Mouse (Mus musculus) C2C12 (cell line): ENCODE results near the gene Dedd2. TPM values are rescaled to one million over a fixed set of nuclear protein-coding genes. Genes with fewer than 3 reads are reported as not detected.

Source experiments
- H3K27me3 ChIP-seq: one replicate; pipeline ENCODE4 v1.6.1; 2011; ENCODE audit not compliant: control insufficient read depth, insufficient read depth, insufficient read length
- H3K36me3 ChIP-seq: one replicate; pipeline ENCODE4 v1.6.1; 2011; ENCODE audit not compliant: control insufficient read depth, insufficient read depth
- H3K4me3 ChIP-seq: one replicate; pipeline ENCODE4 v1.5.1; 2011; ENCODE audit warnings: mild to moderate bottlenecking, control low read depth; ENCODE audit not compliant: poor library complexity, insufficient read depth, severe bottlenecking
- H3K79me2 ChIP-seq: one replicate; pipeline ENCODE4 v1.6.1; 2011; ENCODE audit not compliant: control insufficient read depth, insufficient read depth
- H3K79me3 ChIP-seq: one replicate; pipeline ENCODE4 v1.6.1; 2011; ENCODE audit warnings: low read depth, control low read depth
- H3ac ChIP-seq: one replicate; pipeline ENCODE3; 2011; ENCODE audit warnings: low read depth; ENCODE audit not compliant: control insufficient read depth, insufficient read length
- CEBPB ChIP-seq: IDR thresholded peaks from one replicate; pipeline ENCODE4 v1.6.1; 2011; ENCODE audit warnings: low read depth, mild to moderate bottlenecking, control low read depth, moderate library complexity
- CTCF ChIP-seq: IDR thresholded peaks from one replicate; pipeline ENCODE4 v1.5.1; 2011; ENCODE audit not compliant: control insufficient read depth, insufficient read depth, insufficient read length
- FOSL1 ChIP-seq: IDR thresholded peaks from one replicate; pipeline ENCODE4 v1.8.0; 2011; ENCODE audit warnings: mild to moderate bottlenecking, low read length; ENCODE audit not compliant: poor library complexity, insufficient read depth, severe bottlenecking
- MAX ChIP-seq: IDR thresholded peaks from one replicate; pipeline ENCODE4 v1.6.1; 2011; ENCODE audit warnings: mild to moderate bottlenecking, control low read depth
- MYOD1 ChIP-seq: IDR thresholded peaks from one replicate; pipeline ENCODE4 v1.6.1; 2011; ENCODE audit warnings: low read depth; ENCODE audit not compliant: control insufficient read depth, insufficient read length
- MYOG ChIP-seq: IDR thresholded peaks from one replicate; pipeline ENCODE4 v1.6.1; 2011; ENCODE audit not compliant: control insufficient read depth, insufficient read length; ENCODE audit errors: extremely low read depth
- USF1 ChIP-seq: IDR thresholded peaks from one replicate; pipeline ENCODE4 v1.6.1; 2011; ENCODE audit warnings: low read depth, mild to moderate bottlenecking, control low read depth, moderate library complexity
- microRNA-seq: library from miRNA; unstranded; fragments of <30 nt; microRNA quantifications from one replicate; pipeline ENCODE4, GENCODE M21; 2019; ENCODE audit warnings: borderline microRNAs expressed
- polyA plus RNA-seq: library from polyadenylated mRNA; unstranded; fragments of >200 nt; fragmentation: generic; extraction: Trizol; gene quantifications from one replicate; pipeline ENCODE4 v1.2.1, GENCODE M21; 2012; ENCODE audit warnings: missing spikeins

Dedd2 gene
- polyA plus RNA-seq, 1 experiment = 5.3 TPM

DNA sequence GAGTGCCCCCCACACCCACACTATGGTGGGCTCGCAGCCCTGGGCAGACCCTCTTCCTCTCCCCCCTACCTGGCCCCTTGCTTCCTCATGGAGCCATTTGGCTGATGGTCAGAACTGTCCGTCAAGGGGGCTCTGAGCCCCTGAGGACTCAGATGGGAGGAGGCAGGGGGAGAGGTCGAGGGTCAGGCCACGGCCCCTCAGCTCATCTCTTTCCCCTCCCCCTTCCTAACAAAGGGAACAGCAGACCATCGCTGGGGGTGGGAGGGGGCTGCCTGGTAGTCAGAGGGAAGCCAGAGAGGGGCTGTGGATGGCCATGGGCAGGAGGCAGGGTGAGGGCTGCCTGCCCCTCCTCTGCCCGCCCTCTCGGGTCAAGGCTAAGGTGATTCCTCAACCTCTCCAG lies 69.4 kb downstream of the Dedd2 start:
- Histone ChIP-seq H3K4me3 (no peak overlapping the region), H3K36me3 (no peaks in the 10 kb centered on the region), H3K79me2 (no peaks in the 10 kb centered on the region), H3ac (no peak overlapping the region), H3K27me3 (peaks cover 41% of the 10 kb centered on the region), H3K79me3 (no peaks in the 10 kb centered on the region)
- TF ChIP-seq CTCF = no peak
- no peak for TF ChIP-seq MAX
- no peak for TF ChIP-seq USF1
- no peak for TF ChIP-seq MYOG
- no peak for TF ChIP-seq CEBPB
- no peak for TF ChIP-seq FOSL1
- no peak for TF ChIP-seq MYOD1

DNA sequence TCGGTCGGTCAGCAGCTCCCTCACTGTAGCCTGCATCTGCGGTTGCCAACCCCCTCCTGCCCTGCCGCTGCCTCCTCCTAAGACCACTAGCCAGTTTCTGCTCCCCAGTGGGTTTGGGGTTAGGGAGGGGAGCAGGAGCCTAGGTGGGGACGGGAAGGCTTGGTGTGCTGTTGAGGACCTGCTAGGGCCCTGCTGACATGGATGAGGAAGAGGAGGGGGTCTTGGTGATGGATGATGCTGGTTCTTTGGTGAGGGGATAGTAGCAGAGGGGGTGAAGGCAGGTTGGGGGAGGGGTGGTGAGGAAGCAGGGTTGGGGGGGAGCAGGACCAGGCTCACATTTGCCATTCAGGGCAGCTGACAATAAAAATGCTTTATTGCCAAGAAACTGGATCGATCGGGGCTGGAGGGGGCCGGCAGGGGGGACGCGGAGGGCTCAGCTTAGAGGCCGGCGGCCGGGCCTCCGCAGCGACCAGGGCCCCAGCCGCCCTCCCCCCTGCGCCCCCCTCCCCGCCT lies 70.2 kb downstream of the Dedd2 start:
- no peaks in the 10 kb centered on the region for H3K79me3 ChIP-seq
- no peak overlapping the region for H3K4me3 ChIP-seq
- no peak overlapping the region for H3ac ChIP-seq
- H3K36me3 ChIP-seq = no peaks in the 10 kb centered on the region
- no peaks in the 10 kb centered on the region for H3K79me2 ChIP-seq
- H3K27me3 ChIP-seq = peaks cover 41% of the 10 kb centered on the region
- TF ChIP-seq MYOD1 = no peak
- TF ChIP-seq FOSL1 = no peak
- TF ChIP-seq USF1 = no peak
- TF ChIP-seq MAX = no peak
- no peak for TF ChIP-seq MYOG
- no peak for TF ChIP-seq CTCF
- no peak for TF ChIP-seq CEBPB

Small RNAs within 50 kb of the gene (microRNA-seq; reads per million reads assigned to microRNA genes)
- not detected for gene Mir7048

Other genes with a start within 250 kb of the Dedd2 start
- gene Rabac1, start 247.9 kb downstream of the Dedd2 start, polyA plus RNA-seq = 208 TPM
- gene Atp1a3, start 214.7 kb downstream of the Dedd2 start, polyA plus RNA-seq = 0.22 TPM
- gene Grik5, start 148.3 kb downstream of the Dedd2 start, polyA plus RNA-seq = 9.8 TPM
- gene Zfp574, start 148.0 kb downstream of the Dedd2 start, polyA plus RNA-seq = 15.5 TPM
- 0.02 TPM for gene Pou2f2, start 40.9 kb downstream of the Dedd2 start, polyA plus RNA-seq
- gene Zfp526, start 810 bp upstream of the Dedd2 start, polyA plus RNA-seq = 5.4 TPM
- 87.3 TPM for gene Gsk3a, start 17.2 kb upstream of the Dedd2 start, polyA plus RNA-seq
- gene Erf, start 30.1 kb upstream of the Dedd2 start, polyA plus RNA-seq = 61.8 TPM
- gene Cic, start 47.1 kb upstream of the Dedd2 start, polyA plus RNA-seq = 79.5 TPM
- 90.8 TPM for gene Pafah1b3, start 77.4 kb upstream of the Dedd2 start, polyA plus RNA-seq
- not detected for gene Prr19, start 80.8 kb upstream of the Dedd2 start, polyA plus RNA-seq
- gene Tmem145, start 85.5 kb upstream of the Dedd2 start, polyA plus RNA-seq = 0.13 TPM
- 31.9 TPM for gene Megf8, start 96.5 kb upstream of the Dedd2 start, polyA plus RNA-seq
- 0.08 TPM for gene Cnfn, start 149.1 kb upstream of the Dedd2 start, polyA plus RNA-seq
- gene Lipe, start 178.1 kb upstream of the Dedd2 start, polyA plus RNA-seq = 3.0 TPM
- gene Cxcl17, start 192.3 kb upstream of the Dedd2 start, polyA plus RNA-seq = not detected